Mouse (Mus musculus): ENCODE data around the gene Slc17a8. TPM values are rescaled to one million over a fixed set of nuclear protein-coding genes. Genes with fewer than 3 reads are reported as not detected.
"Not testable (repeated sequence)": the region's sequence is repeated elsewhere in the genome, so short reads cannot be mapped to it uniquely, and the experiment has no call there.

Slc17a8 gene
- polyA plus RNA-seq, 1 experiment = 0.47 TPM

GRCm38 (mm10) chr10:89572946-89573345, 48.1 kb downstream of the Slc17a8 start:
- no peaks in the 10 kb centered on the region for H3K27me3 ChIP-seq (ENCODE audit: control insufficient read depth, insufficient read depth, low read length)
- H3K27ac ChIP-seq (ENCODE audit: control insufficient read depth, insufficient read depth, low read depth, low read length) = no peak overlapping the region
- H3K36me3 ChIP-seq (ENCODE audit: control insufficient read depth, insufficient read depth, low read length) = no peaks in the 10 kb centered on the region
- no peak overlapping the region for H3K4me3 ChIP-seq (ENCODE audit: control insufficient read depth, low read depth, low read length)
- no peak for TF ChIP-seq CTCF (IDR thresholded peaks at IDR 0.05; ENCODE audit: control insufficient read depth, insufficient read depth, insufficient replicate concordance, low read depth, low read length)
- no peak for TF ChIP-seq POLR2A (IDR thresholded peaks at IDR 0.05; ENCODE audit: control insufficient read depth, low read depth, low read length)
- no peaks in the 10 kb centered on the region for H3K4me1 ChIP-seq (ENCODE audit: control insufficient read depth, insufficient read depth, low read length)

- no peak overlapping the region for H3K4me3 ChIP-seq (ENCODE audit: control insufficient read depth, low read depth, low read length)
- TF ChIP-seq CTCF (IDR thresholded peaks at IDR 0.05; ENCODE audit: control insufficient read depth, insufficient read depth, insufficient replicate concordance, low read depth, low read length) (no peak), POLR2A (IDR thresholded peaks at IDR 0.05; ENCODE audit: control insufficient read depth, low read depth, low read length) (no peak)
- no peaks in the 10 kb centered on the region for H3K36me3 ChIP-seq (ENCODE audit: control insufficient read depth, insufficient read depth, low read length)
- H3K4me1 ChIP-seq (ENCODE audit: control insufficient read depth, insufficient read depth, low read length) = no peaks in the 10 kb centered on the region
- H3K27me3 ChIP-seq (ENCODE audit: control insufficient read depth, insufficient read depth, low read length) = no peaks in the 10 kb centered on the region
- H3K27ac ChIP-seq (ENCODE audit: control insufficient read depth, insufficient read depth, low read depth, low read length) = no peak overlapping the region
Observed at GRCm38 (mm10) chr10:89567391-89567790, 53.7 kb downstream of the Slc17a8 start.

GRCm38 (mm10) chr10:89565301-89566022, 55.6 kb downstream of the Slc17a8 start:
- Histone ChIP-seq H3K4me3 (ENCODE audit: control insufficient read depth, low read depth, low read length) (no peak overlapping the region), H3K36me3 (ENCODE audit: control insufficient read depth, insufficient read depth, low read length) (no peaks in the 10 kb centered on the region), H3K4me1 (ENCODE audit: control insufficient read depth, insufficient read depth, low read length) (no peaks in the 10 kb centered on the region), H3K27ac (ENCODE audit: control insufficient read depth, insufficient read depth, low read depth, low read length) (no peak overlapping the region), H3K27me3 (ENCODE audit: control insufficient read depth, insufficient read depth, low read length) (no peaks in the 10 kb centered on the region)
- TF ChIP-seq POLR2A (IDR thresholded peaks at IDR 0.05; ENCODE audit: control insufficient read depth, low read depth, low read length) (no peak), CTCF (IDR thresholded peaks at IDR 0.05; ENCODE audit: control insufficient read depth, insufficient read depth, insufficient replicate concordance, low read depth, low read length) (no peak)

GRCm38 (mm10) chr10:89562113-89562512, 58.9 kb downstream of the Slc17a8 start:
- Histone ChIP-seq H3K36me3 (ENCODE audit: control insufficient read depth, insufficient read depth, low read length) (no peaks in the 10 kb centered on the region), H3K27ac (ENCODE audit: control insufficient read depth, insufficient read depth, low read depth, low read length) (no peak overlapping the region), H3K27me3 (ENCODE audit: control insufficient read depth, insufficient read depth, low read length) (no peaks in the 10 kb centered on the region), H3K4me1 (ENCODE audit: control insufficient read depth, insufficient read depth, low read length) (no peaks in the 10 kb centered on the region), H3K4me3 (ENCODE audit: control insufficient read depth, low read depth, low read length) (no peak overlapping the region)
- TF ChIP-seq CTCF (IDR thresholded peaks at IDR 0.05; ENCODE audit: control insufficient read depth, insufficient read depth, insufficient replicate concordance, low read depth, low read length) = no peak
- no peak for TF ChIP-seq POLR2A (IDR thresholded peaks at IDR 0.05; ENCODE audit: control insufficient read depth, low read depth, low read length)

- H3K4me1 ChIP-seq (ENCODE audit: control insufficient read depth, insufficient read depth, low read length) = no peaks in the 10 kb centered on the region
- no peaks in the 10 kb centered on the region for H3K27me3 ChIP-seq (ENCODE audit: control insufficient read depth, insufficient read depth, low read length)
- no peak overlapping the region for H3K4me3 ChIP-seq (ENCODE audit: control insufficient read depth, low read depth, low read length)
- no peaks in the 10 kb centered on the region for H3K36me3 ChIP-seq (ENCODE audit: control insufficient read depth, insufficient read depth, low read length)
- no peak for TF ChIP-seq POLR2A (IDR thresholded peaks at IDR 0.05; ENCODE audit: control insufficient read depth, low read depth, low read length)
- H3K27ac ChIP-seq (ENCODE audit: control insufficient read depth, insufficient read depth, low read depth, low read length) = no peak overlapping the region
Observed at GRCm38 (mm10) chr10:89559351-89559750, 61.7 kb downstream of the Slc17a8 start.

- H3K27ac ChIP-seq (ENCODE audit: control insufficient read depth, insufficient read depth, low read depth, low read length); H3K4me3 ChIP-seq (ENCODE audit: control insufficient read depth, low read depth, low read length); H3K4me1 ChIP-seq (ENCODE audit: control insufficient read depth, insufficient read depth, low read length); H3K36me3 ChIP-seq (ENCODE audit: control insufficient read depth, insufficient read depth, low read length); H3K27me3 ChIP-seq (ENCODE audit: control insufficient read depth, insufficient read depth, low read length): not testable (repeated sequence)
Observed at GRCm38 (mm10) chr10:89554885-89555284, 66.2 kb downstream of the Slc17a8 start.

- not testable (repeated sequence) for H3K27ac ChIP-seq (ENCODE audit: control insufficient read depth, insufficient read depth, low read depth, low read length); H3K27me3 ChIP-seq (ENCODE audit: control insufficient read depth, insufficient read depth, low read length)
Observed at GRCm38 (mm10) chr10:89553855-89554254, 67.2 kb downstream of the Slc17a8 start.

GRCm38 (mm10) chr10:89553015-89553414, 68.0 kb downstream of the Slc17a8 start:
- H3K27me3 ChIP-seq (ENCODE audit: control insufficient read depth, insufficient read depth, low read length) = no peaks in the 10 kb centered on the region
- TF ChIP-seq POLR2A (IDR thresholded peaks at IDR 0.05; ENCODE audit: control insufficient read depth, low read depth, low read length) (no peak), CTCF (IDR thresholded peaks at IDR 0.05; ENCODE audit: control insufficient read depth, insufficient read depth, insufficient replicate concordance, low read depth, low read length) (no peak)
- no peaks in the 10 kb centered on the region for H3K4me1 ChIP-seq (ENCODE audit: control insufficient read depth, insufficient read depth, low read length)
- no peaks in the 10 kb centered on the region for H3K36me3 ChIP-seq (ENCODE audit: control insufficient read depth, insufficient read depth, low read length)
- no peak overlapping the region for H3K4me3 ChIP-seq (ENCODE audit: control insufficient read depth, low read depth, low read length)
- H3K27ac ChIP-seq (ENCODE audit: control insufficient read depth, insufficient read depth, low read depth, low read length) = no peak overlapping the region

More at GRCm38 (mm10) chr10:89553855-89554254, 67.2 kb downstream of the Slc17a8 start:
- H3K36me3 ChIP-seq (ENCODE audit: control insufficient read depth, insufficient read depth, low read length); H3K4me1 ChIP-seq (ENCODE audit: control insufficient read depth, insufficient read depth, low read length); H3K4me3 ChIP-seq (ENCODE audit: control insufficient read depth, low read depth, low read length): not testable (repeated sequence)
